Mouse (Mus musculus): ENCODE measurements around the gene Krba1. TPM values are rescaled to one million over a fixed set of nuclear protein-coding genes. Genes with fewer than 3 reads are reported as not detected.

The Krba1 gene
- polyA plus RNA-seq, 1 experiment from 2014 or later = 36.0 TPM

GRCm38 (mm10) chr6:48437679-48438376 is 42.4 kb downstream of the Krba1 start:
- no peak for TF ChIP-seq CTCF (IDR thresholded peaks at IDR 0.05)
- in situ Hi-C loops (cut with MboI; ENCODE audit: low pct_unique_long_range_greater_than_20kb) = no loop called here
- CTCF ChIA-PET = interaction anchor here (0.8 kb wide), 1 partner anchor 15 kb away, joined by 3 read pairs; no protein-coding TSS in a partner anchor
- no peaks in the 10 kb centered on the region for H3K27me3 ChIP-seq
- DNase-seq (ENCODE audit: low read depth, low spot score) = no peak
- POLR2A ChIA-PET = no interaction called here
- ATAC-seq = no peak

- H3K27me3 ChIP-seq = no peaks in the 10 kb centered on the region
- in situ Hi-C loops (cut with MboI; ENCODE audit: low pct_unique_long_range_greater_than_20kb) = no loop called here
- ChIA-PET POLR2A (interaction anchor here (0.8 kb wide), 1 partner anchor 12 kb away, joined by 3 read pairs; no protein-coding TSS in a partner anchor), CTCF (no interaction called here)
- no peak for TF ChIP-seq CTCF (IDR thresholded peaks at IDR 0.05)
- ATAC-seq = no peak
- no peak for DNase-seq (ENCODE audit: low read depth, low spot score)
These were observed 43.2 kb downstream of the Krba1 start for GRCm38 (mm10) chr6:48438475-48439125.

DNA sequence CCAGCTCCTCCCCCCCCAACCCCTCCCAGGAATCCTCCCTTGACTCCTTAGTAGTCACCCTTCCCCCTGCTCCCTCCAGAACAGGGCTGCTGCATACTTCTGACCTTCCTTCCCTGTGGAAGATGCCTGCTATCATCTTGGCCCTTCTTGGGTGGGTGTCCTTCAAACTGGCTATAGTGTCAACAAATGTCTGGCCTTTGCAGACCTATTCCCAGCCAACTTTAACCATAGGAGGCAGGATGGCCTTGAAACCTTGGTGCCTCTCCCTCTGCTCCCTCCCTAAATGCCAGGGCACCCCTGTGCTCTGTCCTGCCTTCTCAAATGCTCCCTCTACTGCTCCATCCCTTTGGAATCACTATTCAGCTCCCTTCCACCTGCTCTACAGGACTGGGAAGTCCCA is 44.3 kb downstream of the Krba1 start:
- DNase-seq (ENCODE audit: low read depth, low spot score) (no peak), ATAC-seq (no peak)
- CTCF ChIA-PET = no interaction called here
- no peaks in the 10 kb centered on the region for H3K27me3 ChIP-seq
- no peak for TF ChIP-seq CTCF (IDR thresholded peaks at IDR 0.05)
- POLR2A ChIA-PET = interaction anchor here (1.4 kb wide), 1 partner anchor 26 kb away, joined by 3 read pairs; no protein-coding TSS in a partner anchor
- in situ Hi-C loops (cut with MboI; ENCODE audit: low pct_unique_long_range_greater_than_20kb) = no loop called here

DNA sequence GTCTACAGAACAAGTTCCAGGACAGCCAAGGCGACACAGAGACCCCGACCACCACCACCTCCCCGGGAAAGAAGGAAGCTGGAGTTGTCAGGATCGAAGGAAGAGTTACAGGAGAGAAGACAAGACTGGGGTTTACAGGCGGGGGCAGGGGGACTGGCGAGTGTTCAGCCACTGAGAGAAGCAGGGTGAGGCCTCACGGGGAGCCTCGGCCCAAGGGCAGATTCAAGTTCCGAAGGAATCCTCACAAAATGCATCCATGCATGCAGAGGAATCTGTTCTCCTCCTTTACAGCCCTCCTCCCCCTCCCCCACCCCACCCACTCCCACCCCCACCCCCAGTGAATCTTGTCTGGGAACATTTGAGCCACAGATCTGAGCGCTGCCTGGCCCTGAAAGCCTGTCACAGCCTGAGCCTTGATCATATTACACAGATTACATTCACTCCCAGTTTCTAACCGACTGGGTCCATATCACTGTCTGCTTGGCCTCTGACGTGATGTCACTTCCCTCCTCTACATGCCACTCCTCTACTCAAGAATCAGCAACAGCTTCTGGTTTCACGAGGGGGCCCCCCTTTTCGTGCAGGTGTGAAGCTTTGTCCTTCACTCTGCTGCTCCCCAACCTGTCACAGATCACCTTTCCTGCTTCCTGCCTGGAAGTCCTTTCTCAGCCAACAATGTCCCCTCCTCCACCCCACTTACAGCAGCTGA is 45.1 kb downstream of the Krba1 start:
- CTCF ChIA-PET = no interaction called here
- no peaks in the 10 kb centered on the region for H3K27me3 ChIP-seq
- TF ChIP-seq CTCF (IDR thresholded peaks at IDR 0.05) = no peak
- in situ Hi-C loops (cut with MboI; ENCODE audit: low pct_unique_long_range_greater_than_20kb) = no loop called here
- no peak for ATAC-seq
- POLR2A ChIA-PET = interaction anchor here (1.4 kb wide), 1 partner anchor 25 kb away, joined by 3 read pairs; no protein-coding TSS in a partner anchor
- DNase-seq (ENCODE audit: low read depth, low spot score) = no peak

GRCm38 (mm10) chr6:48443592-48444309 is 48.4 kb downstream of the Krba1 start:
- in situ Hi-C loops (cut with MboI; ENCODE audit: low pct_unique_long_range_greater_than_20kb) = no loop called here

DNA sequence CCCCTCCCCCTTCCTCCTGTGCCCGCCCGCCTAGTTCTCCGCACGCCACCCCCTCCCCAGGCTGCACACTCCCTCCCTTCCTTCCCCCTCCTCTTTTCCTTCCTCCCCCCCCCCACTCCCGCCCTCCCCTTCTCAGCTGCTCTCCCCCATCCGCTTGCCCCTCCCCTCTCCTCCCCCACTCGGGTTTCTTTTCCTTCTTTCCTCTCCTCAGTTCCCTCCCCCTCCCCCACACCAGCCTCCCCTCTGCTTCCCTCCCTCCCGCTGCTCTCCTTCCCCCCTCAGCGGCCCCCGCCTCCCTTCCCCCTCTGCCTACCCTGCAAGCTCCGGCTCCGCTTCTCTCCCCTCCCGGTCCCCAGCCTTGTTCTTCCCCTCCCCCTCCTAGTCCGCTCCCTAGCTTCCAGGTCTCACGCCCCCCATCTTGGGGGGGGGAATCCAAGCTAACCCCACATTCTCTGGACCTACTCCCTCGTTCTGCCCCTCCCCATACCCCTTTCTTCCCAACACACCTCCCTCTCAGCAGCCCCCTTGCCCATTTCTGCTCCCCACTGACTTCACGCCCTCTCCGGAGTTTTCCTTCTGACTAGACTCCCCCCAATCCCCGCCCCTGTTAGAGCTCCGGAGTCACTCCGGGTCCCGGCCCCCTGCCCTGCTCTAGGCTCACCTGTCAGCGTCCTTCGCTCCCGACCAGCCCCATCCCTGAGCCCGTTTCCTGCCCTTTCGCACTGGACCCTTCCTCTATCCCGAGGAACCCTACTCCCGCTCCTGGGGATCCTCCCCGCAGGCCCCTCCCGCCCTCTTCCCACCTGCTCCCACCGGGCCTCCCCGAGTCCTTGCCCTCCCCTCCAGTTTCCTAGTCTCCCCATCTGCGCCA is 49.2 kb downstream of the Krba1 start:
- POLR2A ChIA-PET = interaction anchor here (0.6 to 2.9 kb wide), 8 partner anchors 12 to 157 kb away, joined by 3 to 13 read pairs (median 3); partner anchors contain the start of gene Krba1
- no peak for TF ChIP-seq CTCF (IDR thresholded peaks at IDR 0.05)
- CTCF ChIA-PET = interaction anchor here (0.8 to 1.3 kb wide), 3 partner anchors 11 to 44 kb away, joined by 3 to 4 read pairs (median 3); no protein-coding TSS in a partner anchor
- peak; percentile 49 for DNase-seq (ENCODE audit: low read depth, low spot score)
- H3K27me3 ChIP-seq = no peaks in the 10 kb centered on the region
- in situ Hi-C loops (cut with MboI; ENCODE audit: low pct_unique_long_range_greater_than_20kb) = no loop called here
- ATAC-seq = peak; percentile 23

More at GRCm38 (mm10) chr6:48443592-48444309, 48.4 kb downstream of the Krba1 start:
- POLR2A ChIA-PET = interaction anchor here (0.6 to 2.9 kb wide), 6 partner anchors 11 to 157 kb away, joined by 3 to 13 read pairs (median 3); partner anchors contain the start of gene Krba1
- H3K27me3 ChIP-seq = no peaks in the 10 kb centered on the region
- ATAC-seq = peak; percentile 61
- peak; percentile 60 for DNase-seq (ENCODE audit: low read depth, low spot score)
- no peak for TF ChIP-seq CTCF (IDR thresholded peaks at IDR 0.05)
- CTCF ChIA-PET = interaction anchor here (0.8 to 1.6 kb wide), 3 partner anchors 10 to 45 kb away, joined by 3 to 6 read pairs (median 3); no protein-coding TSS in a partner anchor

GRCm38 (mm10) chr6:48445181-48446101 is 50.1 kb downstream of the Krba1 start, which contains the start of gene Zfp467:
Gene Zfp467, minus strand, starts transcription at chr6:48445825.
- CTCF ChIA-PET = interaction anchor here (1.3 kb wide), 1 partner anchor 32 kb away, joined by 4 read pairs; no protein-coding TSS in a partner anchor
- in situ Hi-C loops (cut with MboI; ENCODE audit: low pct_unique_long_range_greater_than_20kb) = no loop called here
- TF ChIP-seq CTCF (IDR thresholded peaks at IDR 0.05) = no peak

GRCm38 (mm10) chr6:48446256-48446655 is 50.9 kb downstream of the Krba1 start:
- DNase-seq (ENCODE audit: low read depth, low spot score) (no peak), ATAC-seq (no peak)
- CTCF ChIA-PET = no interaction called here
- in situ Hi-C loops (cut with MboI; ENCODE audit: low pct_unique_long_range_greater_than_20kb) = no loop called here
- H3K27me3 ChIP-seq = no peaks in the 10 kb centered on the region
- POLR2A ChIA-PET = interaction anchor here (0.7 to 2.7 kb wide), 3 partner anchors 24 to 58 kb away, joined by 3 to 13 read pairs (median 3); partner anchors contain the start of gene Krba1
- no peak for TF ChIP-seq CTCF (IDR thresholded peaks at IDR 0.05)

More at GRCm38 (mm10) chr6:48445181-48446101, 50.1 kb downstream of the Krba1 start, which contains the start of gene Zfp467:
- H3K27me3 ChIP-seq = no peaks in the 10 kb centered on the region
- POLR2A ChIA-PET = interaction anchor here (0.6 to 2.7 kb wide), 5 partner anchors 18 to 86 kb away, joined by 3 to 13 read pairs (median 3); partner anchors contain the start of gene Krba1
- no peak for DNase-seq (ENCODE audit: low read depth, low spot score)
- no peak for ATAC-seq

Measured in Patski (cell line).